Mouse (Mus musculus): Measurements from ENCODE around the gene Borcs6. TPM values are rescaled to one million over a fixed set of nuclear protein-coding genes. Genes with fewer than 3 reads are reported as not detected.
A peak's percentile ranks its signal among the peaks of the same experiment; 100 is the strongest.

Borcs6 gene
- polyA plus RNA-seq, 1 experiment from 2014 or later, result 23.1 TPM

- ATAC-seq (ENCODE audit: low FRiP score, low read depth), result no peak
- 63% methylated on average over 6 of the region's 6 CpGs for WGBS
- no peaks in the 10 kb centered on the region for H3K9me3 ChIP-seq
- H3K27ac ChIP-seq (replicated peaks), result no peak overlapping the region
- no peak overlapping the region for H3K9ac ChIP-seq
- no peak overlapping the region for H3K4me3 ChIP-seq
- H3K36me3 ChIP-seq, result peaks cover 4% of the 10 kb centered on the region; the same call in 1 of the 2 replicates
- H3K27me3 ChIP-seq, result no peaks in the 10 kb centered on the region
- H3K4me1 ChIP-seq (replicated peaks), result peaks cover 22% of the 10 kb centered on the region
- no peak overlapping the region for H3K4me2 ChIP-seq
Measured at GRCm38 (mm10) chr11:69085608-69086007, 26.1 kb downstream of the Borcs6 start.

- H3K9me3 ChIP-seq, result no peaks in the 10 kb centered on the region
- no peak overlapping the region for H3K4me2 ChIP-seq
- no peak overlapping the region for H3K27ac ChIP-seq (replicated peaks)
- H3K27me3 ChIP-seq, result no peaks in the 10 kb centered on the region
- peaks cover 30% of the 10 kb centered on the region for H3K4me1 ChIP-seq (replicated peaks)
- no peak overlapping the region for H3K4me3 ChIP-seq
- H3K36me3 ChIP-seq, result peaks cover 4% of the 10 kb centered on the region; the same call in 1 of the 2 replicates
- H3K9ac ChIP-seq, result no peak overlapping the region
- no peak for ATAC-seq (ENCODE audit: low FRiP score, low read depth)
- WGBS, result 73% methylated on average over 6 of the region's 6 CpGs
Measured at GRCm38 (mm10) chr11:69086390-69086789, 26.9 kb downstream of the Borcs6 start.

GRCm38 (mm10) chr11:69087082-69087481, 27.6 kb downstream of the Borcs6 start:
- no peak overlapping the region for H3K4me2 ChIP-seq
- H3K9me3 ChIP-seq, result no peaks in the 10 kb centered on the region
- peaks cover 4% of the 10 kb centered on the region; the same call in 1 of the 2 replicates for H3K36me3 ChIP-seq
- H3K27ac ChIP-seq (replicated peaks), result no peak overlapping the region
- peaks cover 30% of the 10 kb centered on the region for H3K4me1 ChIP-seq (replicated peaks)
- no peak for ATAC-seq (ENCODE audit: low FRiP score, low read depth)
- no peaks in the 10 kb centered on the region for H3K27me3 ChIP-seq
- H3K4me3 ChIP-seq, result no peak overlapping the region
- 35% methylated on average over 4 of the region's 4 CpGs for WGBS
- no peak overlapping the region for H3K9ac ChIP-seq

GRCm38 (mm10) chr11:69087597-69087996, 28.1 kb downstream of the Borcs6 start:
- H3K36me3 ChIP-seq, result peaks cover 6% of the 10 kb centered on the region
- H3K4me3 ChIP-seq, result no peak overlapping the region; the same call in 1 of the 2 replicates
- H3K27ac ChIP-seq (replicated peaks), result peak overlapping the region; percentile 89; the same call in 1 of the 2 replicates
- H3K9me3 ChIP-seq, result no peaks in the 10 kb centered on the region
- H3K4me2 ChIP-seq, result peak overlapping the region; percentile 98
- no peak for ATAC-seq (ENCODE audit: low FRiP score, low read depth)
- H3K4me1 ChIP-seq (replicated peaks), result peaks cover 30% of the 10 kb centered on the region
- no peaks in the 10 kb centered on the region for H3K27me3 ChIP-seq
- 53% methylated on average over 2 of the region's 2 CpGs for WGBS
- no peak overlapping the region for H3K9ac ChIP-seq

GRCm38 (mm10) chr11:69088103-69088855, 28.8 kb downstream of the Borcs6 start, which contains the start of gene Vamp2:
Gene Vamp2, plus strand, starts transcription at chr11:69088490.
- under 1% methylated on average over 66 of the region's 67 CpGs for WGBS
- ATAC-seq (ENCODE audit: low FRiP score, low read depth), result peak; percentile 87

GRCm38 (mm10) chr11:69088856-69089615, 29.5 kb downstream of the Borcs6 start:
- ATAC-seq (ENCODE audit: low FRiP score, low read depth), result peak; percentile 28
- peak overlapping the region; percentile 95 for H3K9ac ChIP-seq
- H3K36me3 ChIP-seq, result peaks cover 9% of the 10 kb centered on the region
- no peaks in the 10 kb centered on the region for H3K9me3 ChIP-seq
- peaks cover 33% of the 10 kb centered on the region for H3K4me1 ChIP-seq (replicated peaks)
- WGBS, result 13% methylated on average over 24 of the region's 25 CpGs
- H3K4me3 ChIP-seq, result peak overlapping the region; percentile 64
- no peaks in the 10 kb centered on the region for H3K27me3 ChIP-seq
- peak overlapping the region; percentile 89 for H3K27ac ChIP-seq (replicated peaks)
- peak overlapping the region; percentile 98 for H3K4me2 ChIP-seq

More at GRCm38 (mm10) chr11:69088103-69088855, 28.8 kb downstream of the Borcs6 start, which contains the start of gene Vamp2:
- H3K27me3 ChIP-seq, result no peaks in the 10 kb centered on the region
- H3K9me3 ChIP-seq, result no peaks in the 10 kb centered on the region
- peak within 1 kb of the TSS; percentile 89 for H3K27ac ChIP-seq (replicated peaks)
- peak within 1 kb of the TSS; percentile 98 for H3K4me2 ChIP-seq
- peaks cover 9% of the 10 kb centered on the region for H3K36me3 ChIP-seq
- H3K4me1 ChIP-seq (replicated peaks), result peaks cover 30% of the 10 kb centered on the region
- peak within 1 kb of the TSS; percentile 95 for H3K9ac ChIP-seq
- H3K4me3 ChIP-seq, result peak within 1 kb of the TSS; percentile 64

GRCm38 (mm10) chr11:69089616-69090290, 30.2 kb downstream of the Borcs6 start:
- 89% methylated on average over 12 of the region's 12 CpGs for WGBS
- Histone ChIP-seq H3K4me3 (peak overlapping the region; percentile 64), H3K36me3 (peaks cover 9% of the 10 kb centered on the region), H3K4me2 (peak overlapping the region; percentile 98), H3K9me3 (no peaks in the 10 kb centered on the region), H3K27me3 (no peaks in the 10 kb centered on the region), H3K27ac (replicated peaks) (peak overlapping the region; percentile 89; the same call in 1 of the 2 replicates), H3K9ac (peak overlapping the region; percentile 95), H3K4me1 (replicated peaks) (peaks cover 39% of the 10 kb centered on the region)
- ATAC-seq (ENCODE audit: low FRiP score, low read depth), result no peak

- peak overlapping the region; percentile 98 for H3K4me2 ChIP-seq
- ATAC-seq (ENCODE audit: low FRiP score, low read depth), result no peak
- 0 out of 2 replicates have a peak overlapping the region, but pooled peaks have one; percentile 95 for H3K9ac ChIP-seq
- H3K36me3 ChIP-seq, result peaks cover 9% of the 10 kb centered on the region
- 0 out of 2 replicates have a peak overlapping the region, but pooled peaks have one; percentile 89 for H3K27ac ChIP-seq (replicated peaks)
- no peaks in the 10 kb centered on the region for H3K9me3 ChIP-seq
- WGBS, result 49% methylated on average over 6 of the region's 6 CpGs
- peak overlapping the region; percentile 64; the same call in 1 of the 2 replicates for H3K4me3 ChIP-seq
- peaks cover 43% of the 10 kb centered on the region for H3K4me1 ChIP-seq (replicated peaks)
- no peaks in the 10 kb centered on the region for H3K27me3 ChIP-seq
Measured at GRCm38 (mm10) chr11:69090367-69090766, 30.9 kb downstream of the Borcs6 start.

- H3K4me1 ChIP-seq (replicated peaks), result peaks cover 57% of the 10 kb centered on the region
- no peak overlapping the region for H3K4me3 ChIP-seq
- peaks cover 9% of the 10 kb centered on the region for H3K36me3 ChIP-seq
- ATAC-seq (ENCODE audit: low FRiP score, low read depth), result no peak
- no peak overlapping the region for H3K27ac ChIP-seq (replicated peaks)
- WGBS, result 67% methylated on average over 7 of the region's 7 CpGs
- H3K27me3 ChIP-seq, result no peaks in the 10 kb centered on the region
- H3K4me2 ChIP-seq, result no peak overlapping the region
- H3K9me3 ChIP-seq, result no peaks in the 10 kb centered on the region
- no peak overlapping the region for H3K9ac ChIP-seq
Measured at GRCm38 (mm10) chr11:69091566-69092385, 32.3 kb downstream of the Borcs6 start.

- Histone ChIP-seq H3K4me2 (no peak overlapping the region), H3K9me3 (no peaks in the 10 kb centered on the region), H3K27me3 (no peaks in the 10 kb centered on the region), H3K36me3 (peaks cover 9% of the 10 kb centered on the region), H3K4me1 (replicated peaks) (peaks cover 63% of the 10 kb centered on the region), H3K9ac (no peak overlapping the region), H3K4me3 (no peak overlapping the region), H3K27ac (replicated peaks) (no peak overlapping the region)
- ATAC-seq (ENCODE audit: low FRiP score, low read depth), result no peak
- 6% methylated on average over 3 of the region's 3 CpGs for WGBS
Measured at GRCm38 (mm10) chr11:69092386-69092751, 32.9 kb downstream of the Borcs6 start.

GRCm38 (mm10) chr11:69092871-69093270, 33.4 kb downstream of the Borcs6 start:
- WGBS, result 86% methylated on average over 4 of the region's 4 CpGs
- Histone ChIP-seq H3K4me2 (no peak overlapping the region), H3K4me1 (replicated peaks) (peaks cover 64% of the 10 kb centered on the region), H3K36me3 (peaks cover 9% of the 10 kb centered on the region), H3K9me3 (no peaks in the 10 kb centered on the region), H3K4me3 (no peak overlapping the region), H3K9ac (no peak overlapping the region), H3K27ac (replicated peaks) (no peak overlapping the region), H3K27me3 (no peaks in the 10 kb centered on the region)
- no peak for ATAC-seq (ENCODE audit: low FRiP score, low read depth)
